Mouse (Mus musculus) megakaryocyte-erythroid progenitor cell, adult 5-6 weeks (primary cell): Measurements from ENCODE around the gene Anxa5. TPM values are rescaled to one million over a fixed set of nuclear protein-coding genes. Genes with fewer than 3 reads are reported as not detected.

ENCODE experiments used
- ATAC-seq: replicated peaks from 2 replicates; pipeline ENCODE4 v1.8.0; 2016; ENCODE audit warnings: mild to moderate bottlenecking, inconsistent platforms; ENCODE audit not compliant: severe bottlenecking, poor library complexity, low FRiP score, low TSS enrichment
- total RNA-seq, 2 experiments: library from RNA; stranded (forward) in 1 of 2; stranded (reverse) in 1 of 2; fragments of 200-1000, 215-1000 nt in 1 of 2; fragments of >200 nt in 1 of 2; fragmentation: Nextera tagmentation in 1 of 2; gene quantifications; 2 replicates each; pipeline ENCODE4 v1.2.3; 2014 to 2017

The Anxa5 gene
- total RNA-seq (2014; fragmentation: Nextera tagmentation) (7.1 and 9.9 TPM in 2 replicates), total RNA-seq (2017) (16.3 and 26.3 TPM in 2 replicates)

- ATAC-seq, result peak; percentile 99
Measured at GRCm38 (mm10) chr3:36475532-36476087, at the start of gene Anxa5, which contains the start of gene 1810062G17Rik. Gene Anxa5 (minus strand): TSS chr3:36475894. Gene 1810062G17Rik (plus strand): TSS chr3:36475937.

- ATAC-seq, result no peak
Measured at GRCm38 (mm10) chr3:36524466-36524865, 48.8 kb upstream of the Anxa5 start.

GRCm38 (mm10) chr3:36522137-36522536 lies 46.4 kb upstream of the Anxa5 start:
- ATAC-seq, result no peak

- no peak for ATAC-seq
Measured at GRCm38 (mm10) chr3:36521073-36522060, 45.7 kb upstream of the Anxa5 start, which contains the start of gene Gm11549. Gene Gm11549 (minus strand): TSS chr3:36521813.

GRCm38 (mm10) chr3:36516196-36516595 lies 40.5 kb upstream of the Anxa5 start:
- ATAC-seq, result no peak

GRCm38 (mm10) chr3:36511491-36511890 lies 35.8 kb upstream of the Anxa5 start:
- ATAC-seq, result no peak

GRCm38 (mm10) chr3:36505809-36506735 lies 30.4 kb upstream of the Anxa5 start:
- ATAC-seq, result no peak

GRCm38 (mm10) chr3:36505306-36505705 lies 29.6 kb upstream of the Anxa5 start:
- no peak for ATAC-seq

- ATAC-seq, result no peak
Measured at GRCm38 (mm10) chr3:36501546-36501945, 25.9 kb upstream of the Anxa5 start.

GRCm38 (mm10) chr3:36500976-36501375 lies 25.3 kb upstream of the Anxa5 start:
- no peak for ATAC-seq

GRCm38 (mm10) chr3:36499418-36499817 lies 23.7 kb upstream of the Anxa5 start:
- ATAC-seq, result no peak

GRCm38 (mm10) chr3:36498224-36498623 lies 22.5 kb upstream of the Anxa5 start:
- no peak for ATAC-seq

- ATAC-seq, result peak; percentile 76
Measured at GRCm38 (mm10) chr3:36496746-36497145, 21.1 kb upstream of the Anxa5 start.

- ATAC-seq, result no peak
Measured at GRCm38 (mm10) chr3:36496273-36496672, 20.6 kb upstream of the Anxa5 start.

- peak; percentile 92 for ATAC-seq
Measured at GRCm38 (mm10) chr3:36495436-36495835, 19.7 kb upstream of the Anxa5 start.

- no peak for ATAC-seq
Measured at GRCm38 (mm10) chr3:36494613-36495012, 18.9 kb upstream of the Anxa5 start.

GRCm38 (mm10) chr3:36493641-36494283 lies 18.1 kb upstream of the Anxa5 start:
- no peak for ATAC-seq

- no peak for ATAC-seq
Measured at GRCm38 (mm10) chr3:36492716-36493391, 17.2 kb upstream of the Anxa5 start.
